Mouse (Mus musculus) brain, adult 2 months (tissue): ENCODE measurements at regions not wholly inside any gene's neighbourhood (a gene's known extent, or its start where the extent isn't known, plus 50 kb on each side); places are given as distances from the start of the nearest gene placed in this dataset.
"Not testable (repeated sequence)": the region's sequence is repeated elsewhere in the genome, so short reads cannot be mapped to it uniquely, and the experiment has no call there.

Source experiments
- DNase-seq: peaks from one replicate; pipeline ENCODE4 v3.0.0; 2011; ENCODE audit warnings: low read depth, low spot score

DNA sequence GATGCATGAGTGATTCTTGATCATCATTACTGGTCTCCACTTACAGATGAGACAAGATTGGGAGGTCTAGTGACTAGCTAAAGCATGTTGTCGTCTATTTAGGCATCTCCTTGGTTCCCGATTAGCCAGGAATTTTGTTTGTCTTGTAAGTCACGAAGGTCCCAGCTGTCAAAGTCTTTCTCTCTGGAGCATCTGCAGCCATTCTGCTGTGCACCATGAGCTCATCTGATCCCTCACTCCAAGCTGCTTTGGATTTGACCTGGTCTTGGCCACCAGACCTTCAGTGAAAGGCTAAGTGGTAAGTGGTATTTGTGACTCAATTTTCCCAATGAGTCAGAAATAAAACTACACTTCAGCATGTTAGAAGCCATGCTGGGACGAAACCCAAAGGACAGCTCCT lies 53.3 kb upstream of the Creb5 start:
- no peak for DNase-seq

GRCm38 (mm10) chr6:53232616-53233015 lies 54.5 kb upstream of the Creb5 start:
- peak; percentile 10 for DNase-seq

DNA sequence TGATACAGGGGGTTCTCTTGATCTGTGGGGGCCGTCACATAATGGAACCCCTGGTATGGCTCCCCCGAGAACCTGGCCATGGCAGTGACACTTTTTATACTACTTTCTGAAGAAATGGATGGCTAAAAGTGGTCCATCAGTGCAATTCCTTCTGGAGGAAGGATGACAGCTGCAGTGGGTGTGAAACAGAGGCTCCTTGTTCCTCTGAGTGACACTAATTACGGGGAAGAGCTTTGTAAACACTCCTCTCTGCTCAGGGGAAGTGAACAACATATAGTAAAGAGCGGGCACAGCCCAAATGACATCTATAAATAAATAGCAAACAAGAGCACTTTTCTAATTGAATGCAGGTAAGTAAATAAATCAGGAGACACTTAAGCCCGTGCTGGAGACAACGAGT lies 57.7 kb upstream of the Creb5 start:
- peak; percentile 16 for DNase-seq

GRCm38 (mm10) chr6:53222104-53222503 lies 65.0 kb upstream of the Creb5 start:
- no peak for DNase-seq

GRCm38 (mm10) chr6:53221668-53222005 lies 65.4 kb upstream of the Creb5 start:
- DNase-seq, result no peak

GRCm38 (mm10) chr6:53220784-53221667 lies 66.0 kb upstream of the Creb5 start:
- peak; percentile 59 for DNase-seq

GRCm38 (mm10) chr6:53218871-53219286 lies 68.2 kb upstream of the Creb5 start:
- DNase-seq, result no peak

DNA sequence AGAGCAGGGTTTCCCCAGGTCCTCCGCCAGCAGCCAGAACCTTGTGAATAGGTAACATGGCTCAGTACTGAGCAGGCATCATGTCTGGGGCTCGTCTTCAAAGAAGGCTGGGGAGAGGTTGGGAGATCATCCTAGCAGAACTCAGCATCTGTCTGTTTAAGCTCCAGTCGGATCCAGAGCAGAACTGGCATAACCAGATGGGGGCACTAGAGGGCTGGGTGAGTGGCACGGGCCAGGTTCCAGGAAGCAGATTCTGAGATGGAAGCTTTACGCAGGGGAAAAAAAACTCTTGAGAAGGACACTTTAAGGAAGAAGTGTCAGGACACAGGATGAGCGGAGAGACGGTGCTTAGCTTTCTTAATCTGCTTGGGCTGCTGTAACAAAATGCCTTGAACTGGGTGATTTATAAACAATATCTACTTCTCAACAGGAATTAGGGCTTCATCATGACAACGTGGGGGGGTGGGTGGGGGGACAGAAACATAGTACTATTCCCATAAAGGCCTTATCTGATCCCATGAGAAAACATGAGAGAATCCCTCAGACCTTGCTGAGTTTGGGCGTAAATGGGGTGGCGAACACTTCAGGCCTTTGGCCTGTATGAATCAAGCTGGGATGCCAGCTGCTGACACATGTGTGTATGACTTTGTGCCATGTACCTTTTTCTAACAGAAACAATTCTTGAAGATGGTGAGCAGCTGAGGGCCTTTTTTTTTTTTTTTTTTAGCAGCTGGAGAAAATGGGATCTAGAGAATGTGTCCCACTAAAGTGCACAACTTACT lies 69.6 kb upstream of the Creb5 start:
- DNase-seq, result peak; percentile 64

GRCm38 (mm10) chr6:53216715-53217114 lies 70.4 kb upstream of the Creb5 start:
- no peak for DNase-seq

DNA sequence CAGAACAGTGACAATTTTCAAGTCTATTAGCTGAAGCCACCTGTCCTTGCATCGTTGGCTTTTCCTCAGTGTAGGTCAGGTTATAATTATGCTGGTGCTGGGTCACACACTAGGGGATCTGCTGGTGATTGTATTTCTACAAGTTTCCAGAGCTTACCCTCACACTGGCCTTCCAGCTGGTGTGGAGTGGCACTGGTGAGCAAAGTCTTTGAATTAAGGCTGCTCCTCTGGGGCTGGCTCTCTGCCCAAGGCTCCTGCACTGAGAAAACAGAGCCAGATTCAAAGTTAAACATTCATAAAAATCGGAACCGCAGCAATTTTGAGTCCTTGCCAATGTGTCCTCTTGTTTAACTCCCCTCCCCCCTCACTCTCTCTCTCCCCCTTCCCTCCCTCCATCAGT lies 75.7 kb upstream of the Creb5 start:
- no peak for DNase-seq

DNA sequence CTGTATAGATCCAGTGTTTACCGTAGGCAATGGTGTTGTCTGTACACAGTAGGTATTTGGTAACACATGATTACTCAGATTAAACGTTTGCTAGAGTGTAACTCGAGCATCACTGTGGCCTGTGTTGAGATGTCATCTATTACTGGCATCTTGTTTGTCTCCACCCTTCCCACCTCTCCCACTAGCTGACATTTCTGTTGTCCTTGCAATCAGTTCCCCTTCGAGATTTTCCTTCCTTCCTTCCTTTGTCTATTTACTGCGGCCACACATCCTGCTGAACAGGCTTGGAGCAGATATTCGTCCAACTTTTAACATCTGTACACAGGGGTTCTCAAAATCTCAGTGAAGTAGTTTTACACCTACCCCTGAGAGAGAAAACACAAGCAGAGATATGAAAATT lies 77.7 kb upstream of the Creb5 start:
- DNase-seq, result no peak

- DNase-seq, result no peak
Measured at GRCm38 (mm10) chr6:53208474-53208873, 78.6 kb upstream of the Creb5 start.

- no peak for DNase-seq
Measured at GRCm38 (mm10) chr6:53207781-53208180, 79.3 kb upstream of the Creb5 start.

GRCm38 (mm10) chr6:53207361-53207760 lies 79.7 kb upstream of the Creb5 start:
- DNase-seq, result no peak

DNA sequence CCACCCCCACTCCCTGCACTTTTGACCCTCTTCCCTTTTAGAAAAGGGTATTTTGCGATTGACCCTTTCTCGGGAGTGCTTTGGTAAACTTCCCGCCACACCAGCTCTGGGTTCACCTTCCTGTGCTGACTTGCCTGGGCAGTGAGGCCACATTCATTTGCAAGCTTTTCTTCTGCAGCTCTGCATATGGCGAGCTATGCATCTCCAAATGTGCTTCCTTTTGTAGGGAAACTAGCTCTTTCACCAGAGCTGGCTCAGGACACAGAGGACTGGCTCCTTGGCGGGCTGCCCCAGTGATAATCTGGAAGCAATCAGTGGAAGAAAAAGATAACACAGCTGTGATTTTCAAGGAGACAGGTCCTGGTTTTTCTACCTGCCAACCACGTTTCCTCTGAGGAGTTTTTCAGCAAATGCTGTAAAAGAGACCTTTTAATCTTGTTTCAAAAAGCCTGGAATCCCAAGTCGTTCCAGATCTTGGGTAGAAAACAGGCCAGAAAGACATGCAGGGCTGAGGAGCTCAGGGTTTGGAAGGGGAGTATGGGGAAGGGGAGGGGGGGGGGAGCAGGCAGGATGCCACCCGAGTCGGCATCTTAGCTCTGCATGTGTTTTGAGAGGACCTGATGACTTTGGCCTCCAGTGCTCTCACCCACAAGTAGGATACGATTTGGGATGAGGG lies 85.7 kb upstream of the Creb5 start:
- peak; percentile 38 for DNase-seq

DNA sequence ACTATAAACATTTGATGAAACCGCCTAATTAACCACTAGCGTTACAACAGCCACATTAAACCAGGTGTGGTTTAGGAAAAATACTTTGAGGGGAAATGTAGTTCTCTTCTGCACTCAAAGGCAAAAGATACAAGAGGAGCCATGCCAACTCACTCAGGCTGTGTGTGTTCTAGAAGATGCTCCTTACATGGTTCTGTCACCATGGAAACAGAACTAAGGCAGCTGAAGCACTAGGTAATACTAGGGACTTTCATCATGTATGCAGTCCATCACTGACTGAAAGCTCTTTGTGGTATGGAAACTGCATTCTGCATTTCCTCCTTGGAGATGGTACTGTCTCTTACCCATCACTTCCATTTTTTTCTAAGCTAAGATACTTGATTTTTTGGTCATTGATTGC lies 87.6 kb upstream of the Creb5 start:
- peak; percentile 61 for DNase-seq

GRCm38 (mm10) chr6:53182131-53182530 lies 104.9 kb upstream of the Creb5 start:
- not testable (repeated sequence) for DNase-seq

GRCm38 (mm10) chr6:53164423-53164841 lies 96.0 kb upstream of the Jazf1 start:
- peak; percentile 27 for DNase-seq

DNA sequence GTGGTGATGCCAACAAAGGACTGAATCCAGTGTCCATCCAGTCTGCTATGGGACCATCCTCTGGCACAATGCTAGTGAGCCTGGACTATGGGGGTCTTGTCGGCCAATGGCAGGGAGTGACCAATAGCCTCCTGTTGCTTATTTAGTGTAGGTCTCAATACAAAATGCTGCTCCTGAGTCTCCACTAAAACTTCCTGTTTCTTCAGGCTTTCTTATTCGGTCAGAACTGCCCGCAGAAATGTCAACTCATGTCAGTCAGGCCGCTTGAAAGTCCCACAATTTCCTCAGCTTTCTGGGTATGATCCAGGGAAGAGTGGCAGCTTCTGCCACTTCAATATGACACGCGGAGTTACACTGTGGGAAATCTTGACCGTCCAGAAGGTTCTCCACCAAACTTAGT lies 94.7 kb upstream of the Jazf1 start:
- no peak for DNase-seq

- DNase-seq, result no peak
Measured at GRCm38 (mm10) chr6:53161627-53162026, 93.2 kb upstream of the Jazf1 start.

DNA sequence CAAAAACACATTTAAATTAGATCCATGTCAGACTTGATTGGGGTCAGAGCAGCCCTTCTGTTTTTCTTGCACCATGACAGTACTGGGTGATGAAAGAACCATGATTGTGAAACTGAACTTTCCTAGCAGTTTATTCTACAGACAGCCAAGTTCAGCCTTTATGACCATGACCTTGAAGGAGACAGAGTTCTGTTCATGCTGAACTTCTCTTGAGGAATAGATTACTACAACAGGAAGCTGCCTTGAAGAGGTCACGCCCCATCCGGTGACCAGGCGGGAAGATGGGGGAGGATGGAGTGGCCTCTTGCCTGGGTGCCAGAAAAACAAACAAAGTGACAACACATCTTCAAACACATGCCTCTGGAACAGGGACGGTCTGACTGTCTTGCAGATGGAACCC lies 86.2 kb upstream of the Jazf1 start:
- no peak for DNase-seq

DNA sequence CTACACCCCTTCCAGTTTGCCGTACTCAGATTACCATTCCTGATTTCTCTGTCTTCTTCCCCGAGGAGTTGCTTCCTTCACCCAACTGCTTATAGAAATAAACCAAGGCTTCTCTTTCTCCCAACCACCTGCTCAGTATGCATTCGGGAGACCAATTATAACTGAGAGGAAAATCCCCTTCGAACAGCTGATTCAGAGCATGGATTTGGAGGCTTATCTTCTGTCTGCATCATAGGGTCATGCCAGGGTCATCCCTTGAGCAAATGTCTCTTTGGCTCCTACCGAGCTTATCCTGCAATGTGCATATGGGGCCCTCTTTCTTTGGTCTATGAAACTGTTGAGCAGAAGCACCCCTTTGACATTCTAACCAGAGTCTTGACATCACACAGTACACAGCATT lies 79.0 kb upstream of the Jazf1 start:
- no peak for DNase-seq
